Mouse (Mus musculus) midbrain, embryonic 12.5 days (tissue): ENCODE data around the gene Cd6. TPM values are rescaled to one million over a fixed set of nuclear protein-coding genes. Genes with fewer than 3 reads are reported as not detected.

Experiments
- ATAC-seq: fragments of 200-750 bp; cut with Nextera tagmentation; 2 replicates; pipeline ENCODE4 v1.8.0; 2017; ENCODE audit warnings: low read depth, moderate TSS enrichment, moderate library complexity; ENCODE audit not compliant: low FRiP score
- H3K27ac ChIP-seq: fragments of 300-500 bp; sonication (generic); replicated peaks from 2 replicates; pipeline ENCODE4 v1.5.1; 2016; ENCODE audit warnings: mild to moderate bottlenecking
- H3K27me3 ChIP-seq: fragments of 300-500 bp; sonication (generic); 2 replicates; pipeline ENCODE4 v1.6.1; 2016; ENCODE audit warnings: mild to moderate bottlenecking
- H3K36me3 ChIP-seq: fragments of 300-500 bp; sonication (generic); 2 replicates; pipeline ENCODE4 v1.6.1; 2016
- H3K4me1 ChIP-seq: fragments of 300-500 bp; sonication (generic); 2 replicates; pipeline ENCODE4 v1.6.1; 2016
- H3K4me2 ChIP-seq: fragments of 300-500 bp; sonication (generic); replicated peaks from 2 replicates; pipeline ENCODE4 v1.6.1; 2016; ENCODE audit warnings: mild to moderate bottlenecking, moderate library complexity
- H3K4me3 ChIP-seq: fragments of 300-500 bp; sonication (generic); 2 replicates; pipeline ENCODE4 v1.5.1; 2016; ENCODE audit warnings: mild to moderate bottlenecking
- H3K9ac ChIP-seq: fragments of 300-500 bp; sonication (generic); replicated peaks from 2 replicates; pipeline ENCODE4 v1.6.1; 2016; ENCODE audit warnings: mild to moderate bottlenecking, moderate library complexity
- H3K9me3 ChIP-seq: fragments of 300-500 bp; sonication (generic); 2 replicates; pipeline ENCODE4 v1.6.1; 2016; ENCODE audit warnings: mild to moderate bottlenecking
- WGBS: fragments of 180-500 bp; shearing (Covaris S2); methylation state at CpG from one replicate; pipeline ENCODE4 v1.1.7; 2016; 5-methylcytosine and 5-hydroxymethylcytosine counted together
- polyA plus RNA-seq: library from polyadenylated mRNA; unstranded; fragments of >200 nt; fragmentation: Nextera tagmentation; extraction: Ambion mirVana; gene quantifications from 2 replicates; pipeline ENCODE4 v1.2.1, GENCODE M21; 2016

The Cd6 gene
- not detected in 2 replicates for polyA plus RNA-seq

- 89% methylated on average over 16 of the region's 16 CpGs for WGBS
- no peak for ATAC-seq
- H3K4me1 ChIP-seq: no peaks in the 10 kb centered on the region
- no peak within 1 kb of the TSS for H3K4me3 ChIP-seq
- H3K4me2 ChIP-seq: no peak within 1 kb of the TSS
- no peaks in the 10 kb centered on the region for H3K9me3 ChIP-seq
- H3K36me3 ChIP-seq: no peaks in the 10 kb centered on the region
- no peak within 1 kb of the TSS for H3K27ac ChIP-seq
- no peaks in the 10 kb centered on the region for H3K27me3 ChIP-seq
- no peak within 1 kb of the TSS for H3K9ac ChIP-seq
Measured at GRCm38 (mm10) chr19:10829436-10830175, at the start of gene Cd6. Gene Cd6 (minus strand): TSS chr19:10830058.

- no peak overlapping the region for H3K4me2 ChIP-seq
- H3K27ac ChIP-seq: no peak overlapping the region
- no peak overlapping the region for H3K9ac ChIP-seq
- H3K4me3 ChIP-seq: no peak overlapping the region
- H3K4me1 ChIP-seq: peaks cover 20% of the 10 kb centered on the region
- no peaks in the 10 kb centered on the region for H3K27me3 ChIP-seq
- peaks cover 11% of the 10 kb centered on the region for H3K36me3 ChIP-seq
- whole genome bisulfite sequencing: 93% methylated on average over 7 of the region's 7 CpGs
- no peak for ATAC-seq
- no peaks in the 10 kb centered on the region for H3K9me3 ChIP-seq
Measured at GRCm38 (mm10) chr19:10878201-10878837, 48.5 kb upstream of the Cd6 start.

GRCm38 (mm10) chr19:10871328-10871961, 41.6 kb upstream of the Cd6 start:
- WGBS: 78% methylated on average over 14 of the region's 14 CpGs
- Histone ChIP-seq H3K27ac (no peak overlapping the region), H3K4me2 (no peak overlapping the region), H3K4me1 (peaks cover 29% of the 10 kb centered on the region), H3K4me3 (no peak overlapping the region), H3K9me3 (no peaks in the 10 kb centered on the region), H3K36me3 (peaks cover 44% of the 10 kb centered on the region), H3K27me3 (no peaks in the 10 kb centered on the region), H3K9ac (0 out of 2 replicates have a peak overlapping the region, but pooled peaks have one; percentile 0)
- ATAC-seq: no peak

GRCm38 (mm10) chr19:10870676-10871075, 40.8 kb upstream of the Cd6 start:
- Histone ChIP-seq H3K36me3 (peaks cover 52% of the 10 kb centered on the region), H3K9ac (0 out of 2 replicates have a peak overlapping the region, but pooled peaks have one; percentile 0), H3K9me3 (no peaks in the 10 kb centered on the region), H3K4me2 (no peak overlapping the region), H3K27ac (no peak overlapping the region), H3K4me3 (no peak overlapping the region), H3K4me1 (peaks cover 29% of the 10 kb centered on the region), H3K27me3 (no peaks in the 10 kb centered on the region)
- no peak for ATAC-seq
- 94% methylated on average over 3 of the region's 3 CpGs for WGBS

GRCm38 (mm10) chr19:10869886-10870527, 40.1 kb upstream of the Cd6 start, which contains the start of gene Tmem132a:
Gene Tmem132a (minus strand): TSS chr19:10869940.
- Histone ChIP-seq H3K4me3 (peak within 1 kb of the TSS; percentile 86), H3K27me3 (no peaks in the 10 kb centered on the region), H3K9ac (peak within 1 kb of the TSS; percentile 92), H3K27ac (peak within 1 kb of the TSS; percentile 90), H3K4me1 (peaks cover 29% of the 10 kb centered on the region), H3K36me3 (peaks cover 58% of the 10 kb centered on the region), H3K4me2 (peak within 1 kb of the TSS; percentile 91), H3K9me3 (no peaks in the 10 kb centered on the region)
- ATAC-seq: no peak; the same call in 1 of the 2 replicates
- 2% methylated on average over 8 of the region's 8 CpGs for WGBS

- H3K27me3 ChIP-seq: no peaks in the 10 kb centered on the region
- H3K36me3 ChIP-seq: peaks cover 64% of the 10 kb centered on the region
- ATAC-seq: peak; percentile 96
- H3K27ac ChIP-seq: peak overlapping the region; percentile 90
- under 1% methylated on average over 39 of the region's 43 CpGs for WGBS
- H3K4me3 ChIP-seq: peak overlapping the region; percentile 86
- H3K4me2 ChIP-seq: peak overlapping the region; percentile 91
- peaks cover 29% of the 10 kb centered on the region for H3K4me1 ChIP-seq
- peak overlapping the region; percentile 92 for H3K9ac ChIP-seq
- H3K9me3 ChIP-seq: no peaks in the 10 kb centered on the region
Measured at GRCm38 (mm10) chr19:10869241-10869885, 39.5 kb upstream of the Cd6 start.

- Histone ChIP-seq H3K4me3 (peak overlapping the region; percentile 86), H3K4me2 (peak overlapping the region; percentile 91), H3K4me1 (peaks cover 29% of the 10 kb centered on the region), H3K36me3 (peaks cover 64% of the 10 kb centered on the region), H3K27ac (peak overlapping the region; percentile 90), H3K9me3 (no peaks in the 10 kb centered on the region), H3K9ac (peak overlapping the region; percentile 92), H3K27me3 (no peaks in the 10 kb centered on the region)
- peak; percentile 38 for ATAC-seq
- under 1% methylated on average over 17 of the region's 17 CpGs for WGBS
Measured at GRCm38 (mm10) chr19:10868623-10869141, 38.8 kb upstream of the Cd6 start.

- Histone ChIP-seq H3K27ac (peak overlapping the region; percentile 90; the same call in 1 of the 2 replicates), H3K9me3 (no peaks in the 10 kb centered on the region), H3K4me3 (peak overlapping the region; percentile 86), H3K36me3 (peaks cover 64% of the 10 kb centered on the region), H3K4me2 (peak overlapping the region; percentile 91), H3K9ac (peak overlapping the region; percentile 92), H3K27me3 (no peaks in the 10 kb centered on the region), H3K4me1 (peaks cover 29% of the 10 kb centered on the region)
- WGBS: 38% methylated on average over 5 of the region's 5 CpGs
- ATAC-seq: no peak
Measured at GRCm38 (mm10) chr19:10867946-10868622, 38.2 kb upstream of the Cd6 start.

- ATAC-seq: no peak
- peaks cover 64% of the 10 kb centered on the region for H3K36me3 ChIP-seq
- H3K4me2 ChIP-seq: no peak overlapping the region
- H3K4me1 ChIP-seq: peaks cover 29% of the 10 kb centered on the region
- no peak overlapping the region for H3K9ac ChIP-seq
- no peaks in the 10 kb centered on the region for H3K27me3 ChIP-seq
- no peaks in the 10 kb centered on the region for H3K9me3 ChIP-seq
- no peak overlapping the region for H3K27ac ChIP-seq
- no peak overlapping the region for H3K4me3 ChIP-seq
- 93% methylated on average over 13 of the region's 13 CpGs for WGBS
Measured at GRCm38 (mm10) chr19:10866351-10866750, 36.5 kb upstream of the Cd6 start.

- Histone ChIP-seq H3K36me3 (peaks cover 88% of the 10 kb centered on the region), H3K27ac (no peak overlapping the region), H3K9me3 (no peaks in the 10 kb centered on the region), H3K27me3 (no peaks in the 10 kb centered on the region), H3K4me2 (no peak overlapping the region), H3K9ac (no peak overlapping the region), H3K4me1 (no peaks in the 10 kb centered on the region), H3K4me3 (no peak overlapping the region)
- ATAC-seq: 0 out of 2 replicates have a peak, but pooled peaks have one; percentile 4
- 46% methylated on average over 22 of the region's 22 CpGs for WGBS
Measured at GRCm38 (mm10) chr19:10860072-10860497, 30.2 kb upstream of the Cd6 start.
